In genomic region chr11:38170721-38171120, GRCm38 (mm10) we compare ENCODE assay signal across 22 mouse cellular contexts.
A peak's percentile ranks its signal among the peaks of the same experiment; 100 is the strongest.
DNase-seq lines count a peak whose midpoint lies in the region; ATAC-seq and TF ChIP-seq lines count a peak whose summit lies in the region.
"Had no signal": no experiment of that assay in that cellular context is flagged by ENCODE, and none has a peak within 500 bp of the region (broad histone marks: within the 10 kb centered on the region; RNA-seq: fewer than 3 reads in every experiment).

No protein-coding gene starts in this region.

- H3K9ac ChIP-seq in forebrain, embryonic 13.5 days, result no peak overlapping the region
- no peak overlapping the region for H3K9ac ChIP-seq in forebrain, embryonic 11.5 days (ENCODE audit: low read length)
- H3K9ac ChIP-seq in hindbrain, postnatal 0 days (replicated peaks; ENCODE audit: low read length), result no peak overlapping the region
- H3K9ac ChIP-seq: embryonic facial prominence, embryonic 13.5 days; kidney, embryonic 15.5 days; limb, embryonic 12.5 days; neural tube, embryonic 15.5 days had no signal

- H3K27ac ChIP-seq in forebrain, embryonic 13.5 days, result no peak overlapping the region
- H3K27ac ChIP-seq in forebrain, embryonic 11.5 days (ENCODE audit: low read depth, low read length), result no peak overlapping the region
- no peak overlapping the region for H3K27ac ChIP-seq in hindbrain, postnatal 0 days
- no peak overlapping the region for H3K27ac ChIP-seq in hindbrain, embryonic 10.5 days
- H3K27ac ChIP-seq: embryonic facial prominence, embryonic 13.5 days; kidney, embryonic 15.5 days; limb, embryonic 12.5 days; neural tube, embryonic 15.5 days; stomach, postnatal 0 days had no signal

- no peak overlapping the region for H3K4me3 ChIP-seq in forebrain, embryonic 13.5 days
- no peak overlapping the region for H3K4me3 ChIP-seq in forebrain, embryonic 11.5 days (ENCODE audit: low read depth, low read length)
- no peak overlapping the region for H3K4me3 ChIP-seq in hindbrain, postnatal 0 days (ENCODE audit: low read length)
- H3K4me3 ChIP-seq in hindbrain, embryonic 10.5 days, result no peak overlapping the region
- H3K4me3 ChIP-seq: embryonic facial prominence, embryonic 13.5 days; kidney, embryonic 15.5 days; limb, embryonic 12.5 days; neural tube, embryonic 15.5 days had no signal

- 0 out of 2 replicates have a peak, but pooled peaks cover 5% of the 10 kb centered on the region for H3K4me1 ChIP-seq in forebrain, embryonic 13.5 days
- no peaks in the 10 kb centered on the region for H3K4me1 ChIP-seq in forebrain, embryonic 11.5 days (replicated peaks; ENCODE audit: control insufficient read depth, insufficient read depth, low read length)
- H3K4me1 ChIP-seq in hindbrain, postnatal 0 days (ENCODE audit: insufficient read depth, low read length), result no peaks in the 10 kb centered on the region
- H3K4me1 ChIP-seq in hindbrain, embryonic 10.5 days (replicated peaks), result no peaks in the 10 kb centered on the region
- H3K4me1 ChIP-seq: embryonic facial prominence, embryonic 13.5 days; kidney, embryonic 15.5 days; limb, embryonic 12.5 days; neural tube, embryonic 15.5 days had no signal

- no peaks in the 10 kb centered on the region for H3K36me3 ChIP-seq in forebrain, embryonic 13.5 days (ENCODE audit: poor library complexity, severe bottlenecking)
- H3K36me3 ChIP-seq in forebrain, embryonic 11.5 days (ENCODE audit: control insufficient read depth, insufficient read depth, low read length), result no peaks in the 10 kb centered on the region
- H3K36me3 ChIP-seq in hindbrain, postnatal 0 days (ENCODE audit: insufficient read depth, low read length), result no peaks in the 10 kb centered on the region
- H3K36me3 ChIP-seq in hindbrain, embryonic 10.5 days, result no peaks in the 10 kb centered on the region
- H3K36me3 ChIP-seq: embryonic facial prominence, embryonic 13.5 days; kidney, embryonic 15.5 days; limb, embryonic 12.5 days; neural tube, embryonic 15.5 days had no signal

- peak; percentile 83 for ATAC-seq in forebrain, embryonic 13.5 days
- ATAC-seq in forebrain, embryonic 11.5 days (replicated peaks; ENCODE audit: low FRiP score), result no peak
- no peak for ATAC-seq in hindbrain, postnatal 0 days
- ATAC-seq: CD4-positive, CD25-positive, alpha-beta regulatory T cell, adult 4 months; intestine, embryonic 16.5 days had no signal

- DNase-seq in forebrain, embryonic 11.5 days (ENCODE audit: low spot score), result no peak
- peak; percentile 61 for DNase-seq in hindbrain, postnatal 0 days (ENCODE audit: low spot score)
- no peak for DNase-seq in hindbrain, embryonic 10.5 days (ENCODE audit: low spot score)
- peak; percentile 18 for DNase-seq in retina, adult 2 months (ENCODE audit: low read depth, low spot score)
- DNase-seq in retina, embryonic 14.5 days (ENCODE audit: low spot score), result no peak
- no peak for DNase-seq in thymus, postnatal 14 days
- DNase-seq: adrenal gland, postnatal 25 days; cerebellum, adult 11-12 months; cerebellum, postnatal 25 days; gastrocnemius, postnatal 10 days; kidney, postnatal 4 days; lung, adult 18-20 months had no signal

- 55% methylated on average over 1 of the region's 1 CpGs for WGBS in forebrain, embryonic 13.5 days
- WGBS in forebrain, embryonic 11.5 days, result 76% methylated on average over 1 of the region's 1 CpGs
- WGBS in hindbrain, postnatal 0 days, result 40% methylated on average over 1 of the region's 1 CpGs
- 86% methylated on average over 1 of the region's 1 CpGs for WGBS in hindbrain, embryonic 10.5 days

- no peak overlapping the region for H3K4me2 ChIP-seq in forebrain, embryonic 13.5 days
- no peak overlapping the region for H3K4me2 ChIP-seq in forebrain, embryonic 11.5 days (ENCODE audit: low read depth, low read length, severe bottlenecking)
- H3K4me2 ChIP-seq in hindbrain, postnatal 0 days (ENCODE audit: low read depth, low read length), result no peak overlapping the region
- H3K4me2 ChIP-seq: embryonic facial prominence, embryonic 13.5 days; heart, embryonic 11.5 days; kidney, embryonic 15.5 days; limb, embryonic 12.5 days; liver, embryonic 11.5 days; neural tube, embryonic 15.5 days had no signal

- no peaks in the 10 kb centered on the region for H3K9me3 ChIP-seq in forebrain, embryonic 13.5 days (replicated peaks)
- no peaks in the 10 kb centered on the region for H3K9me3 ChIP-seq in forebrain, embryonic 11.5 days (ENCODE audit: control insufficient read depth, low read length)
- H3K9me3 ChIP-seq in hindbrain, postnatal 0 days (ENCODE audit: low read length), result no peaks in the 10 kb centered on the region
- H3K9me3 ChIP-seq in hindbrain, embryonic 10.5 days, result no peaks in the 10 kb centered on the region
- H3K9me3 ChIP-seq: embryonic facial prominence, embryonic 13.5 days; kidney, embryonic 15.5 days; limb, embryonic 12.5 days; neural tube, embryonic 15.5 days had no signal

- H3K27me3 ChIP-seq in forebrain, embryonic 13.5 days, result no peaks in the 10 kb centered on the region
- H3K27me3 ChIP-seq in forebrain, embryonic 11.5 days (ENCODE audit: control insufficient read depth, insufficient read depth, low read length), result no peaks in the 10 kb centered on the region
- H3K27me3 ChIP-seq in hindbrain, postnatal 0 days (ENCODE audit: insufficient read depth, low read length), result no peaks in the 10 kb centered on the region
- H3K27me3 ChIP-seq in hindbrain, embryonic 10.5 days (ENCODE audit: insufficient read depth, poor library complexity, severe bottlenecking), result no peaks in the 10 kb centered on the region
- H3K27me3 ChIP-seq: embryonic facial prominence, embryonic 13.5 days; kidney, embryonic 15.5 days; limb, embryonic 12.5 days; neural tube, embryonic 15.5 days had no signal

- TF ChIP-seq CTCF in hindbrain, postnatal 0 days (IDR thresholded peaks at IDR 0.05; ENCODE audit: low read depth), result no peak

Comparison
In these comparisons a context has a peak if more than half of its experiments do, and no peak if none do; other contexts are left out.
1. DNase-seq: peak in hindbrain, postnatal 0 days (single experiment) and retina, adult 2 months (single experiment); none in forebrain, embryonic 11.5 days (single experiment), hindbrain, embryonic 10.5 days (single experiment), retina, embryonic 14.5 days (single experiment) and thymus, postnatal 14 days (single experiment).